Comparison of ENCODE assay signal across 8 mouse cellular contexts in genomic region chr19:27216767-27217403, GRCm38 (mm10). TPM values are rescaled to one million over a fixed set of nuclear protein-coding genes. Genes with fewer than 3 reads are reported as not detected.
A peak's percentile ranks its signal among the peaks of the same experiment; 100 is the strongest.
DNase-seq lines count a peak whose midpoint lies in the region; ATAC-seq and TF ChIP-seq lines count a peak whose summit lies in the region.

No protein-coding gene starts in this region.

- peak; percentile 68 for TF ChIP-seq CTCF in lung, postnatal 0 days (IDR thresholded peaks at IDR 0.05)

- ATAC-seq in hindbrain, embryonic 12.5 days (ENCODE audit: low FRiP score): peak; percentile 86
- peak; percentile 67 for ATAC-seq in lung, postnatal 0 days
- no peak for ATAC-seq in erythroid progenitor cell, adult 5-6 weeks (replicated peaks; ENCODE audit: low FRiP score, poor library complexity, severe bottlenecking)

- H3K4me2 ChIP-seq in hindbrain, embryonic 12.5 days (replicated peaks): peak overlapping the region; percentile 93
- peak overlapping the region; percentile 95 for H3K4me2 ChIP-seq in lung, postnatal 0 days (replicated peaks; ENCODE audit: low read depth, low read length)

- H3K9ac ChIP-seq in hindbrain, embryonic 12.5 days: peak overlapping the region; percentile 84
- peak overlapping the region; percentile 73 for H3K9ac ChIP-seq in lung, postnatal 0 days (replicated peaks; ENCODE audit: low read depth)

- H3K27ac ChIP-seq in hindbrain, embryonic 12.5 days: peak overlapping the region; percentile 93
- H3K27ac ChIP-seq in lung, postnatal 0 days (ENCODE audit: low read length): peak overlapping the region; percentile 88

- no peaks in the 10 kb centered on the region for H3K9me3 ChIP-seq in hindbrain, embryonic 12.5 days (replicated peaks)
- no peaks in the 10 kb centered on the region for H3K9me3 ChIP-seq in lung, postnatal 0 days (ENCODE audit: low read length)

- H3K4me1 ChIP-seq in hindbrain, embryonic 12.5 days: peaks cover 19% of the 10 kb centered on the region
- H3K4me1 ChIP-seq in lung, postnatal 0 days (ENCODE audit: insufficient read depth, low read depth, low read length): 0 out of 2 replicates have a peak, but pooled peaks cover 7% of the 10 kb centered on the region

- peak; percentile 80 for DNase-seq in ZHBTc4 (ENCODE audit: low read depth, low spot score)
- DNase-seq in cerebellum, postnatal 25 days: peak; percentile 83 to 85
- DNase-seq in frontal cortex, postnatal 25 days (ENCODE audit: low spot score in 2 of 2): peak; percentile 45 to 57
- DNase-seq in layer of hippocampus, postnatal 36 days: peak; percentile 71 to 72
- DNase-seq in lung, postnatal 0 days (ENCODE audit: low spot score): peak; percentile 86
- DNase-seq in retina, postnatal 7 days (ENCODE audit: low read depth, low spot score): peak; percentile 73

- H3K4me3 ChIP-seq in hindbrain, embryonic 12.5 days: peak overlapping the region; percentile 81
- peak overlapping the region; percentile 66 for H3K4me3 ChIP-seq in lung, postnatal 0 days (ENCODE audit: low read depth, low read length)

- peaks cover 5% of the 10 kb centered on the region for H3K27me3 ChIP-seq in hindbrain, embryonic 12.5 days
- H3K27me3 ChIP-seq in lung, postnatal 0 days (replicated peaks; ENCODE audit: insufficient read depth, low read length): 0 out of 2 replicates have a peak, but pooled peaks cover 3% of the 10 kb centered on the region

- no peaks in the 10 kb centered on the region for H3K36me3 ChIP-seq in hindbrain, embryonic 12.5 days
- no peaks in the 10 kb centered on the region for H3K36me3 ChIP-seq in lung, postnatal 0 days (ENCODE audit: insufficient read depth, low read length)

- WGBS in hindbrain, embryonic 12.5 days: 0% methylated on average over 38 of the region's 62 CpGs
- under 1% methylated on average over 35 of the region's 62 CpGs for WGBS in lung, postnatal 0 days

- TF ChIP-seq EP300 in lung, postnatal 0 days (IDR thresholded peaks at IDR 0.05): no peak

RNA-seq across cellular contexts. Expression of gene Vldlr, which starts 0.6 kb away (rescaled TPM):
- 12.6 and 14.1 TPM in 2 replicates for polyA plus RNA-seq in hindbrain, embryonic 12.5 days (2016; fragmentation: Nextera tagmentation; extraction: Ambion mirVana)
- 10 to 100 TPM; 49.0 to 50.6 TPM for total RNA-seq in layer of hippocampus, postnatal 36 days (2021)
- 56.6 and 57.8 TPM in 2 replicates for polyA plus RNA-seq in lung, postnatal 0 days (2015; fragmentation: Nextera tagmentation; extraction: Ambion mirVana)
- not detected in 2 replicates for total RNA-seq in erythroid progenitor cell, adult 5-6 weeks (2015; ENCODE audit: low replicate concordance)
- total RNA-seq in erythroid progenitor cell, adult 5-6 weeks (2017; ENCODE audit: low replicate concordance): 0.76 TPM in 1 of 2 replicates, not detected in the other

Comparison
In these comparisons a context has a peak if more than half of its experiments do, and no peak if none do; other contexts are left out.
1. RNA of gene Vldlr, which starts 0.6 kb away (total RNA-seq): 49.0 to 50.6 TPM in layer of hippocampus, postnatal 36 days; 0.76 TPM in erythroid progenitor cell, adult 5-6 weeks; every median in the first group is over 10 times any median in the second.
2. Peak in every context shown above with its lines, with median percentiles within 50 percentile points of each other: DNase-seq.